Mouse (Mus musculus) brown adipose tissue, adult 24 weeks (tissue): ENCODE results near the gene Nppa. TPM values are rescaled to one million over a fixed set of nuclear protein-coding genes. Genes with fewer than 3 reads are reported as not detected.

ENCODE experiments used
- polyA plus RNA-seq: library from polyadenylated mRNA; stranded (reverse); fragments of >200 nt; gene quantifications from 2 replicates; pipeline ENCODE4 v1.2.4, GENCODE M21; 2012; ENCODE audit not compliant: missing spikeins, insufficient read depth, insufficient read length

Gene Nppa
- polyA plus RNA-seq, 1 experiment = not detected

Other genes starting within 250 kb of the Nppa start
- gene Zfp984, start 190.9 kb upstream of the Nppa start, polyA plus RNA-seq = 5.8 and 6.8 TPM in 2 replicates
- 3.2 and 5.6 TPM in 2 replicates for gene Zfp933, start 152.4 kb upstream of the Nppa start, polyA plus RNA-seq
- 4.0 and 10.3 TPM in 2 replicates for gene Miip, start 131.9 kb upstream of the Nppa start, polyA plus RNA-seq
- gene Fv1, start 131.7 kb upstream of the Nppa start, polyA plus RNA-seq = 3.3 and 5.8 TPM in 2 replicates
- 156 and 170 TPM in 2 replicates for gene Mfn2, start 96.0 kb upstream of the Nppa start, polyA plus RNA-seq
- gene Plod1, start 64.0 kb upstream of the Nppa start, polyA plus RNA-seq = 24.8 and 28.6 TPM in 2 replicates
- gene 2510039O18Rik, start 59.8 kb upstream of the Nppa start, polyA plus RNA-seq = 18.7 and 19.7 TPM in 2 replicates
- not detected in 2 replicates for gene Nppb, start 14.9 kb upstream of the Nppa start, polyA plus RNA-seq
- gene Clcn6, start 38.1 kb downstream of the Nppa start, polyA plus RNA-seq = 5.0 and 5.7 TPM in 2 replicates
- gene Mthfr, start 38.4 kb downstream of the Nppa start, polyA plus RNA-seq = 5.7 and 6.9 TPM in 2 replicates
- gene Agtrap, start 87.3 kb downstream of the Nppa start, polyA plus RNA-seq = 8.1 and 8.2 TPM in 2 replicates
- 21.6 and 26.2 TPM in 2 replicates for gene Mad2l2, start 129.7 kb downstream of the Nppa start, polyA plus RNA-seq
- not detected in 2 replicates for gene Draxin, start 130.0 kb downstream of the Nppa start, polyA plus RNA-seq
- gene Fbxo6, start 151.4 kb downstream of the Nppa start, polyA plus RNA-seq = 37.2 and 41.9 TPM in 2 replicates
- gene Fbxo44, start 159.8 kb downstream of the Nppa start, polyA plus RNA-seq = 9.1 and 21.6 TPM in 2 replicates
- gene Fbxo2, start 159.9 kb downstream of the Nppa start, polyA plus RNA-seq = not detected in 2 replicates